Mouse (Mus musculus) lung, embryonic 16.5 days (tissue): ENCODE measurements around the gene Slco1c1. TPM values are rescaled to one million over a fixed set of nuclear protein-coding genes. Genes with fewer than 3 reads are reported as not detected.

Experiments used
- ATAC-seq: fragments of 200-750 bp; cut with Nextera tagmentation; 2 replicates; pipeline ENCODE4 v1.8.0; 2017; ENCODE audit warnings: low read depth, mild to moderate bottlenecking, moderate library complexity
- H3K27ac ChIP-seq: fragments of 300-500 bp; sonication (generic); 2 replicates; pipeline ENCODE4 v1.5.1; 2014; ENCODE audit warnings: mild to moderate bottlenecking, control low read depth, low read length
- H3K27me3 ChIP-seq: fragments of 300-500 bp; sonication (generic); 2 replicates; pipeline ENCODE4 v1.6.1; 2014; ENCODE audit warnings: low read depth, low read length, mixed read lengths; ENCODE audit not compliant: control insufficient read depth, insufficient read depth
- H3K36me3 ChIP-seq: fragments of 300-500 bp; sonication (generic); 2 replicates; pipeline ENCODE4 v1.6.1; 2014; ENCODE audit warnings: low read length; ENCODE audit not compliant: control insufficient read depth, insufficient read depth
- H3K4me1 ChIP-seq: fragments of 300-500 bp; sonication (generic); replicated peaks from 2 replicates; pipeline ENCODE4 v1.6.1; 2014; ENCODE audit warnings: low read length, mixed read lengths; ENCODE audit not compliant: control insufficient read depth, insufficient read depth
- H3K4me2 ChIP-seq: fragments of 300-500 bp; sonication (generic); 2 replicates; pipeline ENCODE4 v1.6.1; 2014; ENCODE audit warnings: low read depth, low read length, control low read depth
- H3K4me3 ChIP-seq: fragments of 300-500 bp; sonication (generic); 2 replicates; pipeline ENCODE4 v1.5.1; 2014; ENCODE audit warnings: mild to moderate bottlenecking, low read length, control low read depth
- H3K9ac ChIP-seq: fragments of 300-500 bp; sonication (generic); 2 replicates; pipeline ENCODE4 v1.6.1; 2014; ENCODE audit warnings: low read length, control low read depth
- H3K9me3 ChIP-seq: fragments of 300-500 bp; sonication (generic); 2 replicates; pipeline ENCODE4 v1.6.1; 2016; ENCODE audit warnings: low read length; ENCODE audit not compliant: control insufficient read depth
- WGBS: fragments of 180-500 bp; shearing (Covaris S2); extraction: QIAGEN DNeasy Blood & Tissue Kit; methylation state at CpG from one replicate; pipeline ENCODE4 v1.1.7; 2014; 5-methylcytosine and 5-hydroxymethylcytosine counted together
- polyA plus RNA-seq: library from polyadenylated mRNA; unstranded; fragments of >200 nt; fragmentation: Nextera tagmentation; extraction: Ambion mirVana; gene quantifications from 2 replicates; pipeline ENCODE4 v1.2.1, GENCODE M21; 2015

Gene Slco1c1
- polyA plus RNA-seq, 1 experiment from 2014 or later = 0.08 TPM

DNA sequence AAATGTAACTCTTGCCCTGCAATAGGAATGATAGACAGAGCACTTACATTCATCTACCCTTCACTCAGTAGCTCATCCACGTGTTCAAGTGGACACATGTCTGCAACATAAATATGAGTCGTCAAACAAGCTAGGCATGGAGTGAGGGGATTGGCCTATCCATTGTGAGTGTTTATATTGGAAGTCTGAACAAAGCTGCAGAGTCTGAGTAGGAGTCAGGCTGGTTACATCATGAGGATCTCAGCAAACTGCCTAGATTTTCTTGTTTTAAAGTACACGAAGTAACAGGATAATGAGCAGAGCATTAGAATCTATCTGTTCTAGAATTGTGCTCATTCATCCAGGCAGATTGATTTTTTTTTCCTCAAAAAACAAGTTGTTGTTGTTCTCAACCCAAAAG lies 23.0 kb upstream of the Slco1c1 start:
- Histone ChIP-seq H3K4me2 (no peak overlapping the region), H3K36me3 (no peaks in the 10 kb centered on the region), H3K27me3 (no peaks in the 10 kb centered on the region), H3K9ac (no peak overlapping the region), H3K27ac (no peak overlapping the region), H3K9me3 (no peaks in the 10 kb centered on the region), H3K4me3 (no peak overlapping the region), H3K4me1 (no peaks in the 10 kb centered on the region)
- ATAC-seq = no peak
- 53% methylated on average over 3 of the region's 3 CpGs for WGBS

DNA sequence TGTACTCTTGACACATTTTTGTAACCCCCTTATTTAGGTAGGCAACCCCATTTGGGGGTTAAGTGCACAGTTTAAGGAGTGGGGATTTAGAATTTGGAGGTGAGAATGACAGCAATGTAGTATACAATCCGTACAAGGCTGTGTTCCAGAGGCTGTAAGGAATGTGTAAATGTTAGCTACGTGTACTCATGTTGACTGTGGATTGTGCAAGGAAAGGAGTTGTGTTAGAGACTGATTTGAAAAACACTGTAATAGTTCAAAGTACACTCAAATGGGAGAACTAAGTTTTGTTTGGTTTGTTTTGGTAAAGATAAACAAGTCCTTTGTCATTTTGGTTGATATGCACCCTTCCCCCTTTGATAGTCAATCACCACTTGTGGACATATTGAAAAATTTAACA lies 1.6 kb upstream of the Slco1c1 start:
- Histone ChIP-seq H3K27me3 (no peaks in the 10 kb centered on the region), H3K27ac (no peak overlapping the region), H3K4me3 (no peak overlapping the region), H3K36me3 (no peaks in the 10 kb centered on the region), H3K9me3 (no peaks in the 10 kb centered on the region), H3K4me1 (no peaks in the 10 kb centered on the region), H3K9ac (no peak overlapping the region), H3K4me2 (no peak overlapping the region)
- no peak for ATAC-seq
- WGBS = 49% methylated on average over 2 of the region's 2 CpGs

DNA sequence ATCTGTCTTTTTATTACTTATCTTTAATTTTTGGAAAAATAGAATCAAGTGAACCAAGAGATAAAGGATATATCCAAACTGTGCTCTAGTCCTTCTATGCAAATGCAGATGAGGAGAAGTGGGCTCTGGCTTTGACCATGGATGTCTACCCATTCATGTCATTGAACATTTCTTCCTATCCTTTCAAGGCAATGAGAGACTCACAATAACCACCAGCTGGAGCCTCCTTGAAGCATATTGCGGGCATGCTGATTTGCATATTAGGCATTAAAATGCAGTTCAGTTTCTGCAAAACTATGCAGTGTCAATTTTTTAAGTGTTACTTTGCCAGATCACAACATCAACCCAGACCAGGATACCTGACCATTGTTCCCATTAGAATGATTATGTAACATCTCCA lies 1.6 kb downstream of the Slco1c1 start:
- ATAC-seq = no peak
- Histone ChIP-seq H3K27ac (no peak overlapping the region), H3K9ac (no peak overlapping the region), H3K4me2 (no peak overlapping the region), H3K4me3 (no peak overlapping the region), H3K27me3 (no peaks in the 10 kb centered on the region), H3K36me3 (no peaks in the 10 kb centered on the region), H3K9me3 (no peaks in the 10 kb centered on the region), H3K4me1 (no peaks in the 10 kb centered on the region)
- WGBS = 89% methylated on average over 1 of the region's 1 CpGs

DNA sequence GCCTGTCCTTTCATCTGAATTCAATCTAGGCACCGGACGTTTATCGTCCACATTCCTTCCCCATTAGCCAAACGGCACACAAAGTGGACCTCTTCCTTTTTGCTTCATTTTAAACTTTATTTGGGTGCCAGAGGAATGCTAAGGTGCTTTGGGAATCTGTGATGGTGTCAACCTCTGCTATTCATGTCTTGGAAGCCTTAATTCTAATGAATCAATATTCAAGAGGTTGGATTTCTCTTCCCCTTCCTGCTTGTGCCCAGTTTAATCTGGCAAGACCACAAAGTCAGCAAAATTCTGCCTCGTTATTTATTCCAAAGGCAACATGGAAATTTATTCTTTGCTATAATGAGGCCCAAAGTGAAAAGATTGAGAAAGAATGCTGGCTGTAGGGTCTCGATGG lies 6.7 kb downstream of the Slco1c1 start:
- H3K4me3 ChIP-seq = no peak overlapping the region
- H3K27ac ChIP-seq = no peak overlapping the region
- H3K9ac ChIP-seq = no peak overlapping the region
- H3K27me3 ChIP-seq = no peaks in the 10 kb centered on the region
- ATAC-seq = no peak
- WGBS = 65% methylated on average over 6 of the region's 6 CpGs
- no peaks in the 10 kb centered on the region for H3K36me3 ChIP-seq
- no peak overlapping the region for H3K4me2 ChIP-seq
- no peaks in the 10 kb centered on the region for H3K4me1 ChIP-seq
- H3K9me3 ChIP-seq = no peaks in the 10 kb centered on the region

DNA sequence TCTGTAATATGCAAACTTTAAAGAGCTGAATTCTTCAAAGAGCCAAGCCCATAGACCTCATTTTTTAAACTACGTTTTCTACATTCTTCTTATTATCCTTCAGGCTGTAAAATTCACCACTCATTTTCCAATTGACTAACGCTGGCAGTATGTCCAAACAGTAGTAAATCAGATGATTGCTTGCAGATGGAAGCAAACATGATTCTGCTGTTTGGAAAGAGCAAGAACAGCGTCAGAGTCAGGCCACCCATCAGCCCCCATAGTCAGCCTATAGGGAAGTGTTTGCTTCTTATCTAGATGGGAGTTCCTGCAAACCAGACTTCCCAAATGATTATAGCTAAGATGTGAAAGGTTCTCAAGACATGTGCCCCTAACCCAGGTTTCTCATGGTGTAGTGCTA lies 13.1 kb downstream of the Slco1c1 start:
- H3K9ac ChIP-seq = no peak overlapping the region
- no peak for ATAC-seq
- H3K27ac ChIP-seq = no peak overlapping the region
- no peaks in the 10 kb centered on the region for H3K9me3 ChIP-seq
- no peak overlapping the region for H3K4me3 ChIP-seq
- H3K27me3 ChIP-seq = no peaks in the 10 kb centered on the region
- no peaks in the 10 kb centered on the region for H3K4me1 ChIP-seq
- no peak overlapping the region for H3K4me2 ChIP-seq
- H3K36me3 ChIP-seq = no peaks in the 10 kb centered on the region
- WGBS = 18% methylated on average over 3 of the region's 3 CpGs

DNA sequence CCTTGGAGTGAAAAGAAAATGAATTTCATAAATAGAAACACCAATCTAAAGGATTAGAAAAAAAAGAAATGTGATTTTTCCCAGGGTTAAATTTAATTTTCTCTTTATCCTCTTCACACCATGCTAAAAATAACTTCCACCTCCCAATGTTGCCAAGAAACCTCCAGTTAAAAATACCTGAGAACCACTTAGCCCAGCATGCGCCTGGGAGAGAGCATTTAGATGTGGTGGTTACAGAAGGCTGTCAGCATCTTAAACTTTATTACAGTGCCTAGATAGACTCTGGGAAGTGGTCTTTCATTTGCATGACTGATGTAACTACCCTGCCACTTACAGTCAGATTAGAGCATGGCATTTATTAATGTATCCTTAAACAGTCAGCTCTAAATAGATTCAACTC lies 17.0 kb downstream of the Slco1c1 start:
- Histone ChIP-seq H3K4me3 (no peak overlapping the region), H3K9me3 (no peaks in the 10 kb centered on the region), H3K4me1 (no peaks in the 10 kb centered on the region), H3K36me3 (no peaks in the 10 kb centered on the region), H3K27ac (no peak overlapping the region), H3K9ac (no peak overlapping the region), H3K4me2 (no peak overlapping the region), H3K27me3 (no peaks in the 10 kb centered on the region)
- 61% methylated on average over 1 of the region's 1 CpGs for WGBS
- ATAC-seq = no peak

DNA sequence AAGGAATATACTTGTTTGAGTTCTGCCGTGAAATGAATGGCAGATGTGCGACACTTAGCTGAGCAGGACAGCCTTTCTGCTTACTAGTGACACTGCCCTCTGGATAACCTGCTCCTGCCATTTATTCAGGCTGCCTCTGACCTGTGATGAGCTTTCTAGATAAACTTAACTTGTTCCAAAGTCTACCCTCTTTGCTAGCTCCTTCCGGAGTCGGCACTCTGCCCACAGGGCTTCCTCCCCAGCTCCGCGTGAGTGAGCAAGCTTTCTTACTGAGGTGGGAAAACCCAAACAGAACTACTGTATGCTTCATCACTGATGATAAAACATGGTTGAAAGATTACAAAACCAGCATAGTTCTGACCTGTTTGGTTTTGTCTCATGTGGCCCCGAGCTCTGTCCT lies 19.2 kb downstream of the Slco1c1 start:
- Histone ChIP-seq H3K9ac (no peak overlapping the region), H3K4me1 (no peaks in the 10 kb centered on the region), H3K9me3 (no peaks in the 10 kb centered on the region), H3K36me3 (no peaks in the 10 kb centered on the region), H3K27me3 (no peaks in the 10 kb centered on the region), H3K4me2 (no peak overlapping the region), H3K27ac (no peak overlapping the region), H3K4me3 (no peak overlapping the region)
- 59% methylated on average over 7 of the region's 7 CpGs for WGBS
- ATAC-seq = no peak

DNA sequence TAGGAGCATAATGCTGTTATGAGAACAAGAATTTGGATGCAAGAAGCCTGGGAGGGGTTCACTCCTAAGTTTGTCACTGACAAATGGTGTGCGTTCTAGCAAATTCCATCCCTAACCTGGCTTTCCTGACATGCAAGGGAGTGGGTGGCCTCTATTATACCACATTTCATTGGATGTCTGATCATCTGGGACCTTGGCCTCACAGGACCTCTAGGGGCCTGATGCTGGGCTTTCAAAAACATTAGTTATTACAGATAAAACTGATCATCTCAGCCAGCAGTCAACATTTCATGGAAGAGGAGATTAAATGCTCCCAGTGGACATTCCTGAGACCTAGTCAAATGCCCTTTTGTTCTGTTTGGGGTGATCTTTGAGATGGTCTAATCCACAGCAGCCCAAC lies 34.0 kb downstream of the Slco1c1 start:
- Histone ChIP-seq H3K9ac (no peak overlapping the region), H3K9me3 (no peaks in the 10 kb centered on the region), H3K4me1 (no peaks in the 10 kb centered on the region), H3K4me3 (no peak overlapping the region), H3K27ac (no peak overlapping the region), H3K36me3 (no peaks in the 10 kb centered on the region), H3K27me3 (no peaks in the 10 kb centered on the region), H3K4me2 (no peak overlapping the region)
- ATAC-seq = no peak
- WGBS = 83% methylated on average over 1 of the region's 1 CpGs

DNA sequence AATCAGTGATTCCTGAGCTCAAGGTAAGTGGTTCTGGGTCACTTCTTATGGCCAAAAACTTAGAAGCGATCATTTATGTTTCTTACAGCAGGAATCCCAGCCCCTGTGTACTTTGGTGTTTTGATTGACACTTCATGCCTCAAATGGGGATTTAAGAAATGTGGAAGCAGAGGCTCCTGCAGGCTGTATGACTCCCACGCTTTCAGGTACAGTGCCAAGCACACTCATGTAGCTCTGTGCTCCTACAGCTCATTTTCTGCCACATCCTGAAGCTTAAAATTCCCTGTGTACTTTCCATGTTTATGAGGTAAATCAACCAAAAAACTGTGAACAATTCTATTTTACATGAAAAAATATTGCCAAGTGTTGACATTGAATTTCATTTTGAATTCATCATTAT lies 43.2 kb downstream of the Slco1c1 start:
- Histone ChIP-seq H3K4me2 (no peak overlapping the region), H3K27ac (no peak overlapping the region), H3K36me3 (no peaks in the 10 kb centered on the region), H3K4me3 (no peak overlapping the region), H3K9me3 (no peaks in the 10 kb centered on the region), H3K27me3 (no peaks in the 10 kb centered on the region), H3K4me1 (no peaks in the 10 kb centered on the region), H3K9ac (no peak overlapping the region)
- no peak for ATAC-seq
- WGBS = 72% methylated on average over 2 of the region's 2 CpGs

DNA sequence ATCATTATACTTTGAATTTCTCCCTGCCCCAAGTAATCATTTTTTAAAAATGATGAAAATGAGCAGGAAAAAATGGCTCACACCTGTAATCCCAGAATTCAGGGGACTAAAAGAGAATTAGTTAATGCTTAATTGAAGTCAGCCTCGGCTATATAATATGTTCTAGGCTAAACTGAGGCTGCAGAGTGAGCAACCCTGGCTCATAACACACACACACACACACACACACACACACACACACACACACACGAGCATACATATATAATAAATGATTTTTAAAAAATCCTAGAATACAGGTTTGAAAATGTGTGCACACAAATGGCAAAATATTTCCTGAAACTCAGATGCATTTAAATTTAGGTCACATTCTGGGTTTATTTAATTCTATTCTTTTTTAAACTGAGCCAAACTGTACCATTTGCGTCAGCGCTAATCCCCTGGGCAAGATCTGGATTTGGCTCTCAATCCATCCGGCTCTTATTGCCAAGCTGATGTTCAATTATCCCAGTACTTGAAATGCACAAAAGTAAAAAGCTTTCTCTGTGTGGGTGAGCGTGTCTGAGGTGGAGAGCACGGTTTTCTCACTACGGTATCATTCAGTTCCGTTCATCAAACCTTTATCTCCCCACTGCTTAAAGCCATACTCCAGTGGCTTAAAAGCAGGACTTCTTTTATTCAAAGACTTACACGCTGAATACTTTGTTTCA lies 43.8 kb downstream of the Slco1c1 start:
- H3K27ac ChIP-seq = no peak overlapping the region
- 78% methylated on average over 10 of the region's 10 CpGs for WGBS
- H3K36me3 ChIP-seq = no peaks in the 10 kb centered on the region
- H3K9me3 ChIP-seq = no peaks in the 10 kb centered on the region
- no peak overlapping the region for H3K9ac ChIP-seq
- H3K4me3 ChIP-seq = no peak overlapping the region
- H3K4me1 ChIP-seq = no peaks in the 10 kb centered on the region
- no peaks in the 10 kb centered on the region for H3K27me3 ChIP-seq
- no peak for ATAC-seq
- H3K4me2 ChIP-seq = no peak overlapping the region
